Mouse (Mus musculus) kidney, adult 2 months (tissue): ENCODE data around the gene Sele.

ENCODE experiments used
- CTCF ChIP-seq: fragments of 200-500 bp; conservative IDR thresholded peaks from 2 replicates; pipeline ENCODE4 v1.5.1; 2011; ENCODE audit warnings: low read depth, mild to moderate bottlenecking, control low read depth, low read length, moderate library complexity, mixed read lengths; ENCODE audit not compliant: insufficient read depth, insufficient read length
- POLR2A ChIP-seq: fragments of 200-500 bp; IDR thresholded peaks from one replicate; pipeline ENCODE4 v1.6.1; 2011; ENCODE audit warnings: low read depth, low read length, control low read depth

GRCm38 (mm10) chr1:164014616-164015015 is 33.4 kb upstream of the Sele start:
- TF ChIP-seq CTCF (no peak), POLR2A (no peak)
